Mouse (Mus musculus) ES-E14 (cell line): ENCODE results near the gene Npas2.

Experiments used
- CHD2 ChIP-seq: IDR thresholded peaks from 2 replicates; pipeline ENCODE4 v1.6.1; 2014; ENCODE audit warnings: mild to moderate bottlenecking, low read depth, low read length, inconsistent platforms
- HCFC1 ChIP-seq: IDR thresholded peaks from 2 replicates; pipeline ENCODE4 v1.6.1; 2012; ENCODE audit warnings: low read length, inconsistent platforms, borderline replicate concordance; ENCODE audit not compliant: insufficient read depth
- MAFK ChIP-seq: IDR thresholded peaks from 2 replicates; pipeline ENCODE4 v1.6.1; 2014; ENCODE audit warnings: mild to moderate bottlenecking, low read depth, low read length, inconsistent platforms; ENCODE audit not compliant: insufficient read depth
- ZNF384 ChIP-seq: IDR thresholded peaks from 2 replicates; pipeline ENCODE4 v1.6.1; 2012; ENCODE audit warnings: low read depth, low read length, inconsistent platforms

DNA sequence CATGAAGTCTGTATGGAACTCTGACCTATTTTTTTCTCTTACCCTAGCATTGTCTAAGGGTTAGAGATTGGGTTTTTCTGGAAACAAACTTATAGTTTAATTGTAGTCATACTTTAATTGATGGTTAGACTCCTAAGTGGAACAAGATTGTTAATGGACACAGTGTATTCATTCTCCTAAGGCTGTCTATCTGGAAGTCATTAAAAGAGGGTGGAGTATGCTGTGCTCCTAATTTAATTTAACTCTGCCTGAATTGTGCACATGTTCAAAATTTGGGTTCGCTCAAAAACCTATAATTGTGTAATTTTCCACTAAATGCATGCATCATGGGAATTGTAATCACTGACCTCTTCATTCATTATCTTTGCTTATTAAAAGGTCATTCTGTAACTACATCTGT lies 172.0 kb downstream of the Npas2 start:
- no peak for TF ChIP-seq HCFC1
- TF ChIP-seq ZNF384, result no peak
- no peak for TF ChIP-seq CHD2
- TF ChIP-seq MAFK, result no peak
